Mouse (Mus musculus) heart, adult 9 months (tissue): Measurements from ENCODE around the gene Fam171a2.
"Not testable (repeated sequence)": the region's sequence is repeated elsewhere in the genome, so short reads cannot be mapped to it uniquely, and the experiment has no call there.

Source experiments
- DNase-seq, 2 experiments: peaks; one replicate each; pipeline ENCODE4 v3.0.0; 2022; ENCODE audit warnings: low spot score in 2 of 2

Fam171a2 gene

DNA sequence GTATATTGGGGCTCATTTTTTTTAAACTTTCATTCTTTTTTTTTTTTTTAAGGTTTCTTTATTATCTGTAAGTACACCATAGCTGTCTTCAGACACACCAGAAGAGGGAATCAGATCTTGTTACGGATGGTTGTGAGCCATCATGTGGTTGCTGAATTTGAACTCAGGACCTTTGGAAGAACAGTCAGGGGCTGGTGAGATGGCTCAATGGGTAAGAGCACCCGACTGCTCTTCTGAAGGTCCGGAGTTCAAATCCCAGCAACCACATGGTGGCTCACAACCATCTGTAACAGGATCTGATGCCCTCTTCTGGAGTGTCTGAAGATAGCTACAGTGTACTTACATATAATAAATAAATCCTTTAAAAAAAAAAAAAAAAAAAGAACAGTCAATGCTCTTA lies 37.1 kb downstream of the Fam171a2 start:
- DNase-seq: not testable (repeated sequence)

DNA sequence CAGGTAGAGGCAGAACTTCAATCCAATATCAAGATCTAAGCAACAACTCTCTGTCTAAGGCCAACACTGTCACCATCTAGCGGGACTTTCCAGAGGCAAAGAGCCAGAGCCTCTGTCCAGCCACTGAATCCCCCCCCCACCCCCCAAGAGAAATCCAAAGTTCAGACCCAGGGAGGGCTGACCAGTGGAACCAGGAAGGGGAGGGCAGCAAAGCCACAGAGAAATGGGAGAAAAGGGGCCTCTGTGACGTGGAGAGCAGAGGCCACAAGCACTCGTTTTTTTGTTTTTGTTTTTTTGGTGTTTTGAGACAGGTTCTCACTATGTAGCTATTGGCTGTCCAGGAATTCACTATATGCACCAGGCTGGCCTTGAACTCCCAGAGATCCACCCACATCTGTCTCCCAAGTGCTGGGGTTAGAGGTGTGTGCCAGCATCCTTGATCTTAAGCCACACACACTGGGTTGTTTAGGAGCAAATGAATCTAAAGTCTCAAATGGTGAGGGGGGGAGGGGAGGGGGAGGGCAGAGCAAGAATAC lies 37.6 kb downstream of the Fam171a2 start:
- DNase-seq: no peak

DNA sequence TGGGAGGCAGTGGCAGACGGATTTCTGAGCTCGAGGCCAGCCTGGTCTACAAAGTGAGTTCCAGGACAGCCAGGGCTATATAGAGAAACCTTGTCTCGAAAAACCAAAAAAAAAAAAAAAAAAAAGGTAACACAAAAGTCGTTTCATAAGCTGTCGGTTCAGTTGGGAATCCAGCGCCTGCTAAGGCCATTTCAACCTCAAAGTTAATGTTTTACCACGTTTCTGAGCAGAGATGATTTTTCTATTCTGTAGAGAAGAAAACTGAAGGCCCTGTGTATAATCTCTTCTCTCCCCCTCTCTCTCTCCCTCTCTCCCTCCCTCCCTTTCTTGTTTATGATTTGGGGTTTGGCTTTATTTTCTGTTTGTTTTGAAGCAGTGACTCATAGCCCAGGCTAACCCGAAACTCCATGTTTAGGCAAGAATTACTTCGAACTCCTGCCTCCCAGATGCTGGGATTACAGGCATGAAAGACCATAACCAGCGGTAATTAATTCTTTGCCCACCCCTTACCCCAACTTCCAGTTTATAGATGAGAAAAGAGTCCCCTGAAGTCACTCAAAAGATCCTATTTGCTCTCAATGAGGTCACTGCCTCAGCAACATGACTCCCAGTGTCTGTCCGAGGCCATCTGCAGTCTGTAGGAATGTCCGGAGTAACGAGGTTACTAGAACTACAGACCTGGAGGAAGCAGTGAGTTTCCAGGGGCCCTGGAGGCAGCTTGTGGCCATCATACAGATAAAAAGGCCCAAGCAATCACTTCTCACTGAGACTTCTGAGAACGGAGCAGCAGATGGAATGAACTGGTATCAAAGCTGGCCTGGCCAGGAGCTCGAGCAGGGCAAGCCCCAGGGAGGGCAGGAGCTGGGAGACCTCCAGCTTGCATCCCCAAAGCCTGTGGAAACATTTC lies 38.3 kb downstream of the Fam171a2 start:
- no peak for DNase-seq

DNA sequence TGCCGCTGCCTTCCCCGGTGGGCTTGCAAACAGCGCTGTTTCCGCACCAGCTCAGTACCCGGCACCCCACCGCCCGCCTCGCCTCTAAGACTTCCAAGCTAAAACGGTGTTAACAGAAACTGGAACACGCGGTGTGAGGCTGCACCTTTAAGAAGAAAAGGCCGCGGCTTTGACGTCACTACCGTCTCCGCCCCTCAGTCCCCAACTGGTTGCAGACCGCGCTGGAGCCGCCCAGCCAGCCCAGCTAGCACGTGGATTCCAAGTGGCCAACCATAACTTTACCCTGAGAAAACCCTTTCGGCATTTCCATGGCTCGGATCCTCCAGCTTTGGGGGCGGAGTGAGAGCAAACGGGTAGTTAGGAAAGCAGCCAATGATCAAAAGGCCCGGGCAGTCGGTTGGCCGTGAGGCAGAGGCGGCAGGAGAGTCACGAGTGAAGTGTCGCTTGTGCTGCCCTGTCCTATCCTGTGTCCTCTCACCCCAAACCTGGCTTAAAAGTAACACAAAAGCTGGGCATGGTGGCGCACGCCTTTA lies 39.1 kb downstream of the Fam171a2 start:
- DNase-seq: peak; percentile 99

DNA sequence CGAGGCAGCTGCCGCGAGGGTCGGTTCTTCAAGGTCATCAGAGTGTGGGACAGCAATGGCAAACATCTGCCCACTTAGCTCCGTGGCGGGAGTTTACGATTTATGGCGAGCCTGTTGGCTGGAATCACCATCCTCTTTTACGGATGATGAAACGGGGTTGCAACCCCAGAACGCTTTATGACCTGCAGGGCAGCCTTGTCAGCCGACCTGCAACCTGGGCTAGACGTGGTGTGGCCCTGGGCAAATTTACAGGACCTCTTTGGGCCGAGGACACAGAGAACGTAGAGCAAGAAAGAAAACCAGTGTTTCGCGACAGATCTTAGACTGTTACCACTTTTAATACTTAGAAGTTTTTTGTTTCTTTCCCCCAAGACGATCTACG lies 39.7 kb downstream of the Fam171a2 start, which contains the start of gene Slc25a39:
TSS of gene Slc25a39 (minus strand) at position 113 of the 382 bp plus-strand sequence.
- DNase-seq: no peak

DNA sequence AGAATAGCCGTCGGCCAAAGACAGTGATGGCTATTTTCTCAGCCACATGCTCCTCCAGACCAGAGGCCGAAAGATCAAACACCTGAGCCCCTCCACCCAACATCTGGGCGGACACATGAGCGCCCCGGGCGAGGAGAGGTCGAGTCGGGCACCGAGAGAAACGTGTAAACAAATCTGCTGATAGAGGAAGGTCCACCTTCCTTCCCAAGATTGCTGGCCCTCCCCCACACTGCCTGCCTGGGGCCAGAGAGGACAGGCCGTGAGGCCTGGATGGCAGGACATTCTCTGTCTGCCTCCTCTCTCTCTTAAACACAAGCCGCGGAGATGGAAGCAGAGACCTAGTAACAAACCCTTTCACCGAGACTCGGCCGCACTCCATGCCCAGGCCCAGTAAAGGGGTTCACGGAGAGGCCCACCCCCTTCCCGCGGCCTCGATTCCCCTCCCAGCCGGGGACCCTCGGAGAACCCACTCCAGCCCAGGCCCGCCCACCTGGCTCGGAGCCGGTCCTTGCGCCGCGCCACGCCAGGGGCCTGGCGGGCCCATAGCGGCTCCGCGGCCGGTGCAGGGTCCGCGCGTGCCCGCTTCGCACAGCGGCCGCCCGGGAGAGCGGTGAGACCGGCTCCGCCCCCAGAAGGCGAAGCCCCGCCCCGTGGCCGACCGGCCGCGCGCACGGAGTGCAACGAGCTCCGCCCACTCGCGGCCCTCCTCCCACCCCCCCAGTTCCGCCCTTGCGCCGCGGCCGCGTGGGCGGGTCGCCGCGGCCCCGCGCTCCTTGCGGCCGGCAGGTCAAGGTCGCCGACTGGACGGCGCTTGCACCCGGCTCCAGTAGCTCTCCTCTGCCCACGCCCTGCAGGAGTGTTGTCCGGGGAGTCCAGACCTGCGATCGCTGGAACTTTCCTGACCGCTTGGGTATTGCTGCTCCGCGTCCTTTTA lies 40.3 kb downstream of the Fam171a2 start:
- peak; percentile 89 to 90 for DNase-seq

DNA sequence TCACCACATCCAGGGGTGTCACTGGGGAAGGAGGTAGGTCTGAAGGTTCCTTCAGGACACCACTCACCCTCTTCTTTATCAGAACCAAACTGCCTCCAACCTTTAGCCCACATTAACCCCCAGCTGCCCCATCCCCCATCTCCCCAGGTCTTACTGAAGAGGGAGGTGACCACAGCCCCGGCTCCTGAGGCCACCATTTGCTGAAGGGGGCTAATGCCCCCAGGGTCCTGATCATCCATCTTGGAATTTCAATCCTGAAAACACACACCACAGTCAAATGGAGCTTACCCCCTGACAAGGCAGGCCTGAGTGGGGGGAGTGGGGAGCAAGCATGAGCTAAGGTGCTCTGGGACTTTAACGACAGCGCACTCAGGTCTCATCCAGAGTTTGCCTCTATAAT lies 41.1 kb downstream of the Fam171a2 start:
- DNase-seq: no peak

DNA sequence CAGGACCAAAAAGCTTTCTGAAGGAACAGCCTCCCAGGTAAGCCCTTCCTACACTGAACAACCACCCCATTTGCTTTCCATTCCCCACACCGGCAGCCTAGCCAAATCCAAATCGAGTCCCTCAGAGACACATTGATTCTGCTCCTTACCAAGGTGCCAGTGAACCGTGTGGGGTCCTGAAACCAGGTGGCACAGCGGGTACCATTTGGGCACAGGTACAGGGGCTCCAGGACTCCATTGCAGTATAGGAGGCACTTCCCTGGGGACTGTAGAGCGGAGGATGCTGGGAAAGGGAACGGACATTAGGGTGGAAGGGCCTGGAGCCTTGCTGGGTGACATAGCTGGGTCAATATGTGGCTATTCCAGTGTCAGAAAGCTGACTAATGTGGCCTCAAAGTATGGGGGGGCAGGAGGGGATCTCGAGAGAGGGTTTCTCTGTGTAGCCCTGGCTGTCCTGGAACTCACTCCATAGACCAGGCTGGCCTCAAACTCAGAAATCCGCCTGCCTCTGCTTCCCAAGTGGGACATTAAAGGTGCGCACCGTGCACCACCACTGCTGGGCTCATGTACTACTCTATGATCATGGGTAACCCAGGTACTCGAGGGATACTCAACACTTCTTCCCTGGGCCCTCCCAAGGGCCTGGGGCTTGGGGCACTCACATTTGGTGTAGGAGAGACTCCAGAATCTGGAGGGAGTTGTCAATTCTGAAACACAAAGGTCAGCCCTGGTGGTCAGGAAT lies 41.8 kb downstream of the Fam171a2 start:
- DNase-seq: no peak

DNA sequence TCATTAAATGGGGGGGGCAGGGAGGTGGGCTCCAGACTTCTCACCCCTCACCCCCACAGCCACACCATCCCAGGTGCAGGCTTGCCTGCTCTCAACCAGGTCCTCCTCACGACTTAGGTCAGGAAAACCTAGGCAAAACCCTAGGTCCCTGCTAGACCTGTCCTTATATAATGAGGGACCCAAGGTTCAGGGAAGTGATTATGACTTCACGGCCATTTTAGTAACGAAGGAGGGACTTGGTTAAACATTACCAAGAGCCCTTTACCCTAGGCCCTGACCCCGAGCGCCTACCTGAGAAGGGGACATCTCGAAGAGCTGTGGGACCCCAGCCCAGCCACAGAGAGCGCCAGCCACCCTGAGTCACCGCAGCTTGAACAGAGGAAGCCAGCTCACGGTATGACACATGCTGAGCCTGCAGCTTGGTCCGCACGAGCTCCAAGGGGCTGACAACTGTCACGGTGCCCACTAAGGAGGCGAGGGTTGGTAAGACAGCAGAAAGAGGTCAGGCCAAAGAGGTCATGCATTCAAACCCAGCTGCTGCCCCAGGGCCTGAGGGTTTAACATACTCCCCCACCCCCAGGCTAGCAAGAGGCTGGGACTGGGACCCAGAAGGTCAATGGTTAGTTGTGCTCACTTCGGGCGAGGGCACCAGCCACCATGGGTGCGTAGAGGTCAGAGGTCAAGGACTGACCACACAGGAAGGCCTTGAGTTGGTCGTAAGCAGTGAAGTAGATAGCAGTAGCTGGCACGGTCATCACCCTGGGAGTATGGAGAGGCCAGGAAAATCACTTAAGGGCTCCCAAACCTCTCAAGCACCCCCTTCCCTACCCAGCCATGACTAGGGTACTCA lies 43.1 kb downstream of the Fam171a2 start:
- DNase-seq: no peak

DNA sequence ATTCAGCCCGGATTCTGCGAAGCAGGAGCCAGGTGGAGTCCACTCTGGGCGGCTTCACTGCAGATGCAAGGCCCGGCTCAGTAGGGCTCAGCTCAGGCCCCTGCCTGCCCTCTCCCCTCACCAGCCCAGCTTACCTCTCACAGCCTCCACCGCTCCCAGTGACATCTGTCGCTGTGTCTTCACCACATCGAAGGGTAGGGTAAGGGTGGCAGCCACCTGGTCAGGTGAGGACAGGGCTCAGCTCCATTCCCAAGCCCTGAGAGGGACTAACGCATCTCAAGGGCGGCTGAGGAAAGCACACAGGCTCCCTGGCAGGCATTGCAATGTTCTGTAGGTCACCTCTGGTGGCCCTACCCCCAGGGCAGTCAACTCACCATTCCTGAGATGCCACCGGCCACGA lies 43.8 kb downstream of the Fam171a2 start:
- DNase-seq: no peak

DNA sequence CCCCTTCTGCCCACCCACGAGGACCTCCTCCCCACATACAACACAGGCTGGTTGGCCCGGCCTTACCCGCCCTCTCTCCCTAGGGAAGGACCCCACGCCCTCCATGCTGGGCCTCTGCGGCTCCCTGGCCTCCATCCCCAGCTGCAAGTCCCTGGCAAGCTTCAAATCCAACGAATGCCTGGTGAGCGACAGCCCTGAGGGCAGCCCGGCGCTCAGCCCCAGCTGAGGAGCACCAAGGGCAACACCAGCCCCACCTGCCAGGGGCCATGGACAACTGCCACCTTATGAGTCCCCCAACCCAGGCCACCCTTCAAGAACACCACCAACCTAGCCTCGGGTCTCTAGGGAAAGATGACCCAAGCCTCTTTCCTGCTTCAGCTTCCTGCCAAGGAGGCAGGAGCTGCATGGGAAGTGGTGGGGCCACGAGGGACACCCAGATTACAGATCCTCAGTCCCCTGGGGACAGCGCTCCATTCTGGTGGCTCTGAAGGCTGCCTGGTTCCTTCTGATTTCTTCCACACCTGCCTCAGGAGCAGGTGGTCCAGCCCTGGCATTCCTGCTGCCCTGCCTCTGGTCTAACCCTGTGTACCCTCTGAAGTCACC lies 45.5 kb downstream of the Fam171a2 start:
- no peak for DNase-seq

DNA sequence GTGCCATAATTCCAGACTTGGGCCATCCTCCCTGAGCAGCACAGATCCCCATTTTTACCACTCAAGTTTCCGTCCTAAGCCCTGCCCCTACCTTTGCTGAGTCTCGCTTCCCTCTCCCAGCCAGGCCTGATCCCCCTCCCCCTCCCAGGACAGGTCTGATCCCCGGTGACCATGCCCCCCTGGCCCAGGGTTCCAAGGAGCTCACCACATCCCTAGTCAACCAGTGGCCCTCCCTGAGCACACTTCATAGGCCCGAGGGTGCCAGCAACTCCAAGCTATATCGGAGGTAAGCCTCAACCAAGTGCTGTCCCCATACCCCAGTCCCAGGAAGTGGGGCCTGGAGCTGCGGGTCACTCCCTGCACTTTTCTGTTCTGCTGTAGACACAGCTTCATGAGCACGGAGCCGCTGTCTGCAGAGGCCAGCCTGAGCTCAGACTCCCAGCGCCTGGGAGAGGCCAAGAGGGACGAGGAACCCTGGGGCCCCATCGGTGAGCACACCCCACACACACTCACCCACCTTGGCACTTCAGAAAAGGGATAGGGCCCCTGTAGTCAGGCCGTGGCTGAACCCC lies 46.9 kb downstream of the Fam171a2 start:
- no peak for DNase-seq

DNA sequence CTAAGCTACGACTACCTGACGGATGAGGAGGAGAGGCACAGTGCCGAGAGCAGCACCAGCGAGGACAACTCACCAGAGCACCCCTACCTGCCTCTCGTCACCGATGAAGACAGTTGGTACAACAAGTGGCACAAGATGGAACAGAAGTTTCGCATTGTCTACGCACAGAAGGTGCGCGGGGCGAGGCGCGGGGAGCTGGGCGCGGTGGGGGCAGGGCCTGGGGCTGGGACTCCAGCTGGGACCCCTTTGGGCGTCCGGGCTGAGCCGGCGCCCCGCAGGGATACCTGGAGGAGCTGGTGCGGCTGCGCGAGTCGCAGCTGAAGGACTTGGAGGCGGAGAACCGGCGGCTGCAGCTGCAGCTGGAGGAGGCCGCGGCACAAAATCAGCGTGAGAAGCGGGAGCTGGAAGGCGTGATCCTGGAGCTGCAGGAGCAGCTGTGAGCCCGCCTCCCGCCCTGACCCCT lies 47.8 kb downstream of the Fam171a2 start:
- no peak for DNase-seq

DNA sequence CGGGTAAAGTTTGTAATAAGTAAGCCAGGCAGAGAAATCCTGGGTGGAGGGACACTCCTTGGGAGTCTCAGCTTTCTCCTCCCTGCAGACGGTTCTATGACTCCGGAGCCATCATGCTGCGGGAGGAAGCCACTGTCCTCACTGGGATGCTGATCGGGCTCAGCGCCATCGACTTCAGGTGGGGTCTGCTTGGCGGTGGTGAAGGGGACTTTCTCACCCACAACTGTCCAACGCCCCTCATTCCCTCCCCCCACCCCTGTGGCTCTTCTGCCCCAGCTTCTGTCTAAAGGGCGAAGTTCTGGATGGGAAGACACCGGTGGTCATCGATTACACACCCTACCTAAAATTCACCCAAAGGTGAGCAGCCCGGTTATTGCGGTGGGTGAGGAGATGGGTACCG lies 48.4 kb downstream of the Fam171a2 start:
- no peak for DNase-seq

DNA sequence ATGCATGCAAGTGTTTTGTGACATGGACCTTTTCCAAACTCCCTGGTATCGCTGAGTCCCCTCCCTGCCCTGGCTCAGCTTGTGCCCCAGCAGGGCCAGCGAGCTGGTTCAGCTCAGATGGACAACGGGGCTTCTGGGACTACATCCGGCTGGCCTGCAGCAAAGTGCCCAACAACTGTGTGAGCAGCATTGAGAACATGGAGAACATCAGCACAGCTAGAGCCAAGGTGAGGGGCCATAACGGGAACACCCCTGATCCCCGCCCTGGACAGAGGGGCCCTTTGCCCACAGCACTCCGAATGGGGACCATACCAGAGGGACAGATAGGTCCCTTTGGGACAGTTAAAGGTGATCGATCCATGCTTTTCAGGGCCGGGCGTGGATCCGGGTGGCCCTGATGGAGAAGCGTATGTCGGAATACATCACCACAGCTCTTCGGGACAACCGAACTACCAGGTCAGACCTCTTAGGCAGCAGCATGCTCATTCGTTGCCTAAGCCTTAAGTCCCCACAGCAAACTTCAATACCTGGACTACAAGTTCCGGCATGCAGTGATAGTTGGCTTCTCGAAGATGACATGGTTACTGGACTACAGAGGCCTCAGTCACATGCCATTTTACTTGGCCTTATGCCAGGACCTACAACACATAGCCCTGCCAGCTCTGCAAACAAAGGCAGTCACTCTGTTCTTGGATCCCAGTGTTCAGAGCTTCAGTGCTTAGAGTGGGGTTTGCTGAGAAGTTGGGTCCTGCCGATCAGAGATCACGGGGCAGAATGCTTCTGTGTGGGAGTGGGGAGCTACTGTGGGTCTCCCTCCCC lies 49.3 kb downstream of the Fam171a2 start:
- no peak for DNase-seq

DNA sequence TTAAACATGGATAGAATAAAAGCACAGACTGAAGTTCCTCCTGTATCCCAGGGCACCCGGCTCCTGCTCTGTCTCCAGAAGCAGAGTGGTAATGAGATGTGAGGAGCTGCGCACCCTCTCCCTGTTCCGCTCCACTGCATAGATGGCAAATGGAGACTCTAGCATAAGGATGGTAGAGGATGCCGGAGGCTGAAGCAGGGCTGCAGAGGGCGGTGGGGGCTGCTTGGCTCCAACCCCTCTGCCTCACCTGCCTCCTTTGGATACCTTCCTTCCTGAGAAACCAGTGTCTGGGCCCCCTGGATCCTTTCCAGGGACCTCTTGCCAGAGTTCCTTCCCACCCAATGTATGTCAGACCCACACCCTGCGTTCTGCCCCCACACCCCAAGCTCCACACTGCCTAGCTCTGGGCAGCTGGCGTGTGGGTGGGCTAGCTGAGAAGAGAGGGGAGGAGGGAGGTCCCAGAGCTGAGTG lies 50.8 kb downstream of the Fam171a2 start:
- no peak for DNase-seq

DNA sequence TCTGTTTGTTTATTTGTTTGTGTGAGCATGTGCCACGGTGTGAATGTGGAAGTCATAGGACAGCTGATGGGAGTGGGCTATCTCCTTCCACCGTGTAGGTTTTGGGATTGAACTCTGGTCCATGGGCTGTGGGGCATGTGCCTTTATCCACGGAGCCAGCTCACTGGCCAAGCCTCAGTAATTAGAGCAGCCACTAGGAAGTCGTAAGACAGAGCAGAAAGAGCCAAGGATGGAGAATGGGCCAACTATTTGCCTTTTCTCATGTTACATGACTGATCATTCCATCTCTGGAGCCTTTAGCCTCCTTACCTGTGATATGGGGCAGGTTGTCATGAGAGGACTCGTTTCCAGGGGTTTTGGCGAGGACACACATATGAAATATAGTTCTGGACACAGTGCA lies 51.2 kb downstream of the Fam171a2 start:
- DNase-seq: no peak

DNA sequence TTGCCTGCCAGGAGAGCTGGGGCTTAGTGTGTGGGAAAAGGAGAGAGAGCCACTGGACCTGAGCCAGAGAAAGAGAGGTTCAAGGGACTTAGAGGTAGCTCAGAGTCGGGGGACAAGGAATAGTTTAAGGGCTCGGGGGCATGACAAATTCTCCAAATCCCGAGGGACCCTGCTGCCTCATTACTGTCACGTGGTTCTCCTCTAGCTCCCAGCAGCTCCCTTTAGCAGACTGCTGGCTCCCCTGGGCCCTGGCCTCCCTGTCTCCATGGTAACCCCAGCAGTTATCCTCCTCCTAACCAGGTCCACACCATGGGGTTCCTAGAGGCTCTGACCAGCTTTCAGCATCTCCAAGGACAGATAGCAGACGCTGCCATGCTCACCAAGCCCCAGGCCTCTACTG lies 52.2 kb downstream of the Fam171a2 start:
- no peak for DNase-seq
